Mouse (Mus musculus) C2C12 (cell line): ENCODE measurements around the gene Wwox.

Experiments
- CTCF ChIP-seq: IDR thresholded peaks from one replicate; pipeline ENCODE4 v1.5.1; 2011; ENCODE audit not compliant: control insufficient read depth, insufficient read depth, insufficient read length
- USF1 ChIP-seq: IDR thresholded peaks from one replicate; pipeline ENCODE4 v1.6.1; 2011; ENCODE audit warnings: low read depth, mild to moderate bottlenecking, control low read depth, moderate library complexity

GRCm38 (mm10) chr8:114580684-114581083 is 141.2 kb downstream of the Wwox start:
- TF ChIP-seq CTCF (no peak), USF1 (no peak)
